Mouse (Mus musculus) ES-Bruce4 (cell line): ENCODE results near the gene Hic2.

ENCODE experiments used
- CTCF ChIP-seq: IDR thresholded peaks from one replicate; pipeline ENCODE4 v1.8.1; 2011; ENCODE audit warnings: low read depth, low read length
- EP300 ChIP-seq: IDR thresholded peaks from 2 replicates; pipeline ENCODE4 v1.6.1; 2011; ENCODE audit warnings: low read depth, low read length; ENCODE audit not compliant: insufficient read depth
- POLR2A ChIP-seq: IDR thresholded peaks from one replicate; pipeline ENCODE4 v1.8.1; 2011; ENCODE audit warnings: low read length; ENCODE audit not compliant: insufficient read depth

GRCm38 (mm10) chr16:17209404-17209960 lies 23.9 kb upstream of the Hic2 start:
- TF ChIP-seq CTCF (no peak), POLR2A (no peak), EP300 (no peak)
